Mouse (Mus musculus): ENCODE data around the gene Tssk1. TPM values are rescaled to one million over a fixed set of nuclear protein-coding genes. Genes with fewer than 3 reads are reported as not detected.

The Tssk1 gene
- polyA plus RNA-seq, 1 experiment from 2014 or later = 0.10 TPM

DNA sequence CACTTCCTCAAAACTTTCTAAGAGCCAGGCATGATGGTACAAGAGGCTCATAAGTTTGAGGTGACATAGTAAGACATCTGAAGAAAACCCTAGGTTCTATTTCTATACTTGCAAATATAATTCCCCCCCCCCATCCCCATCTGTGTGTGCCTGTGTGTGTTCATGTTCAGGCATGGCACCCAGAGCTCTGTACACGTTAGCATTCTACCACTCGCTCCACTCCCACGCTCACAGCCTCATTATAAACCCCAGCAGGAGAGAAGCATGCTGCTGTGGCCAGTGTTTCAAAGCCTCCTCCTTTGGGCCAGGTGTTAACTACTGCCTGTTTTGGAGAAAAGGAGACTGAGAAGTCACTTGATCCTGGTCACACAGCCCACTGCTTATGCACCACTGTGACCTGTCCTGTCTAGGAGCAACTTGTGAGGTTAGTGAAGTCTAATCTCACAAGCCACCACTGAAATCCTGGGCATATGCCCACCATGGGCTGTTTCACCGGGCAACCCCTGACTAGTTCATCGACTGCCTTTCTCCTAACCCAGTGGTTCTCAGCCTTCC lies 38.0 kb downstream of the Tssk1 start:
- no peaks in the 10 kb centered on the region for H3K36me3 ChIP-seq
- H3K9ac ChIP-seq = no peak overlapping the region
- no peaks in the 10 kb centered on the region for H3K9me3 ChIP-seq
- ATAC-seq (ENCODE audit: low FRiP score, low read depth) = no peak
- H3K4me2 ChIP-seq (replicated peaks) = no peak overlapping the region
- peaks cover 9% of the 10 kb centered on the region for H3K4me1 ChIP-seq
- H3K27ac ChIP-seq = no peak overlapping the region
- H3K27me3 ChIP-seq (replicated peaks) = peaks cover 2% of the 10 kb centered on the region; the same call in 1 of the 2 replicates
- 82% methylated on average over 5 of the region's 5 CpGs for WGBS
- H3K4me3 ChIP-seq = no peak overlapping the region

DNA sequence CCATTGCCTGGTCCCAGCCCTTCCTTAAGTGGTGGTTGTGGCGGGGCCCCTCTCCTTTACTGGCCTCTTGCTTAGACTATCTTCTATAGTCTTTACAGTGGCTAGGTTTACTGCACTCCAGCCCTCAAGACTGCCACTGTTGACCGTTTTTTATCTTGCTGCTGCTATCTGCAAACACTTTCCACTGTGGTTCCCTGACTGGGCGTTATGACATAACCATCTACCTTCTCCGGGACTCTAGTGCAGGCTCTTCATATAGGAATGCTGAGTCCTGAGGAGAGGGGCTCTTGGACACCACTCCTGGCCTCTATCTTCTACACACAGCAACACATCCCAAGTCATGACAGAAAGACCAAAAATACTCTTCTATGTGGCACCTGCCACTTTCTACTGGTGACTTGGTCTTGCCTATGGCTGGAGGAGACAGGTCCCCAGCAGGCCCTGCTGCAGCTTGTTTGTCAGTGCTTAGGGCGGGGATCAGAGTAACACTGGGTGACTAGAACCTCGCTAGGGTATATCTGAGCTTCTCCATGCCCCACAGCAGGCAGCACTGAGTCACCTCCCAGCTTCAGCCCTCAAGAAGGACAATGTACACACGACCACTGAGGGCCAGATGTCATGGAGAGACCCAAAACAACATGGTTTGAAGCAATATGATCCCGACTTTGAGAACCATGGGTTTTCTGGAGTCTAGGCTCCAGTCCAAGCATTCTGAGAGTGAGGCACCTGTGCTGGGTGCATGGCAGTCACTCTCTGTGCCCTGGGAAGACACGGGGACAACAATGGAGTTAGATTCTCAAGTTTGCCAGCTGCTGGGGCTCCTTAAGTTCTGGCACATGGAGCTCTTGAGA lies 39.8 kb downstream of the Tssk1 start:
- WGBS = 73% methylated on average over 9 of the region's 9 CpGs
- Histone ChIP-seq H3K27me3 (replicated peaks) (peaks cover 3% of the 10 kb centered on the region), H3K4me2 (replicated peaks) (no peak overlapping the region), H3K9ac (no peak overlapping the region), H3K9me3 (no peaks in the 10 kb centered on the region), H3K27ac (no peak overlapping the region), H3K4me3 (no peak overlapping the region), H3K36me3 (no peaks in the 10 kb centered on the region), H3K4me1 (0 out of 2 replicates have a peak, but pooled peaks cover 4% of the 10 kb centered on the region)
- ATAC-seq (ENCODE audit: low FRiP score, low read depth) = no peak

DNA sequence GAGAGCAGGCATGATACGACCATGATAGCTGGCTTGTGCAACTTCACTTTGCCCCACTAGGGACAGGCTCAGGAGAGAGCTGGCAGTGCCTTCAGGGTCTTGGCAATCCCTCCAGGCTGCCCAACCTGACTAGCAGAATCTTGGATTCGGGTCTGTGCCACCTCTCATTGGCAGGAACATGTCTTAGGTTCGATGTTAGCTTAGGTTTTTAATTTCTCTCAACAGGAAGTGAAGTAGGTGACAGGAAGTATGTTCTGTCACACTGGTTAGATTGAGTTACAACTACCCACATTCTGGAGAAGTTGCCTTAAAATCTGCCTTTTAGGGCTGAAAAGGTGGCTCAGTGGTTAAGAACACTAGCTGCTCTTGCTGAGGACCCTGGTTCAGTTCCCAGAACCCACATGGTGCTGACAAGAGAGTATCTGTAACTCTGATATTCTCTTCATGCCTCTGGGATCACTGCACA lies 40.5 kb downstream of the Tssk1 start:
- H3K36me3 ChIP-seq = no peaks in the 10 kb centered on the region

DNA sequence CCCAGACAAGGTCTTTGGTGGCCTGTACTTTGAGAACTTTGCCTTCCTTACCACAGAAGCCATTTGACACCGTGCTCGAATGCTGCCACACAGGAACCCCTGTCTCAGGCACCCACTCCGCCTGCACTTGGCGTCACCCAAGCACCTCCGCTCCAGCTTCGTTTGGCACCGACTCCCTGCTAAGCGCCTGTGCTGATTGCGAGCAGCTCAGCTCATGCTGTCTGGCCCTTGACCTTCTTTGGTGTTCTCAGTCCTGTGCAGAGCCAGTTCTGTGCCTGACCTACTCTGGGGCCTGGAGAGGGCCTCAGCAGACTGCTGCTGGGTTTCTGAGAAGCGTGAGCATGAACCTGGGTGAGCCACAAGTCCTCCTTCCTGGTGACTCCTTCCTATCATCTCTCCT lies 42.8 kb downstream of the Tssk1 start:
- no peak overlapping the region for H3K9ac ChIP-seq
- H3K27me3 ChIP-seq (replicated peaks) = peaks cover 3% of the 10 kb centered on the region
- 87% methylated on average over 10 of the region's 10 CpGs for WGBS
- H3K9me3 ChIP-seq = no peaks in the 10 kb centered on the region
- H3K36me3 ChIP-seq = no peaks in the 10 kb centered on the region
- no peaks in the 10 kb centered on the region for H3K4me1 ChIP-seq
- no peak overlapping the region for H3K4me2 ChIP-seq (replicated peaks)
- H3K27ac ChIP-seq = no peak overlapping the region
- no peak for ATAC-seq (ENCODE audit: low FRiP score, low read depth)
- no peak overlapping the region for H3K4me3 ChIP-seq

More for the DNA sequence above, 40.5 kb downstream of the Tssk1 start:
- no peak for ATAC-seq (ENCODE audit: low FRiP score, low read depth)
- Histone ChIP-seq H3K9me3 (no peaks in the 10 kb centered on the region), H3K27me3 (replicated peaks) (peaks cover 3% of the 10 kb centered on the region), H3K4me1 (no peaks in the 10 kb centered on the region), H3K4me2 (replicated peaks) (no peak overlapping the region), H3K27ac (no peak overlapping the region), H3K4me3 (no peak overlapping the region), H3K9ac (no peak overlapping the region)
- 69% methylated on average over 3 of the region's 3 CpGs for WGBS

DNA sequence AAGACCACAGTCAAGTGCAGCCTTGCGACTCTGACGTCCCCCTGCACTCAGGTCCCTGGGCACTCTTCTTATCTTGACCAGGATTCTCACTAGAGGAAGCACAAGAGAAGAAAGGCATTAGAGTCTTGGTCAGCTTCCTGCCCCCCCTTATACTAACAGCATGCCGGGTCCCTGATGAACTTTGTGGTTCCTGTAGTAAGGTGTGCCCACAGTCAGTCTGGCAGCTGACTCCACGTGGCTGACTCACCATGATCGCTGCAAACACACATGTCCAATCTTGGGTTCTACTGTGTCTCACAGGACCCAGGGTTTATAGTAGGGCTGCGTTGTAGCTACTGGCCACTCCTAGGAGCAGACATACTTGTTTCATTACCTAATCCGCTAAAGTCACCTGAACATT lies 44.2 kb downstream of the Tssk1 start:
- 88% methylated on average over 7 of the region's 7 CpGs for WGBS
- Histone ChIP-seq H3K27me3 (replicated peaks) (peaks cover 3% of the 10 kb centered on the region), H3K9ac (no peak overlapping the region), H3K9me3 (no peaks in the 10 kb centered on the region), H3K4me3 (no peak overlapping the region), H3K4me2 (replicated peaks) (no peak overlapping the region), H3K36me3 (no peaks in the 10 kb centered on the region), H3K4me1 (no peaks in the 10 kb centered on the region), H3K27ac (no peak overlapping the region)
- ATAC-seq (ENCODE audit: low FRiP score, low read depth) = no peak

DNA sequence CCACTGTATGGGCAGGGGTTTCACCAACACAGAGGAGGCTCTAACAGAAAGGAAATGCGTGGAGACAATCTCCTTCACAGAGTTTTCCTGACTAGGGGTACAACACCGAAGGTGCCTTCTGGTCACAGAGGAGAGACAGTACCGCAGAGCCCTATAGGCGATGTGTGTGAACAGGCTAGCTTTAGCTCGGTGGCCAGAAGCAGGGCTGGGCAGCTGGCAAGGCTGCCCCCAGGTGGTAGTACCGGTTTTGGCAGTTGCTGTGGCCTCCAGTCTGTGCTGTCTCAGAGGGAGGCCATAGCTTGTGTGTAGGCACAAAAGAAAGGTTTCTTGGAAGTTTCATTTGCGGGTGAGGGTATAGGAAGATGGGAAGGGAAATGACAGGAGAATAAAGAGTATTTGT lies 44.8 kb downstream of the Tssk1 start:
- WGBS = 15% methylated on average over 7 of the region's 7 CpGs
- ATAC-seq (ENCODE audit: low FRiP score, low read depth) = peak; percentile 78
- H3K27ac ChIP-seq = no peak overlapping the region
- no peaks in the 10 kb centered on the region for H3K36me3 ChIP-seq
- no peaks in the 10 kb centered on the region for H3K4me1 ChIP-seq
- no peak overlapping the region for H3K4me3 ChIP-seq
- no peaks in the 10 kb centered on the region for H3K9me3 ChIP-seq
- H3K27me3 ChIP-seq (replicated peaks) = peaks cover 3% of the 10 kb centered on the region
- no peak overlapping the region for H3K4me2 ChIP-seq (replicated peaks)
- H3K9ac ChIP-seq = no peak overlapping the region

DNA sequence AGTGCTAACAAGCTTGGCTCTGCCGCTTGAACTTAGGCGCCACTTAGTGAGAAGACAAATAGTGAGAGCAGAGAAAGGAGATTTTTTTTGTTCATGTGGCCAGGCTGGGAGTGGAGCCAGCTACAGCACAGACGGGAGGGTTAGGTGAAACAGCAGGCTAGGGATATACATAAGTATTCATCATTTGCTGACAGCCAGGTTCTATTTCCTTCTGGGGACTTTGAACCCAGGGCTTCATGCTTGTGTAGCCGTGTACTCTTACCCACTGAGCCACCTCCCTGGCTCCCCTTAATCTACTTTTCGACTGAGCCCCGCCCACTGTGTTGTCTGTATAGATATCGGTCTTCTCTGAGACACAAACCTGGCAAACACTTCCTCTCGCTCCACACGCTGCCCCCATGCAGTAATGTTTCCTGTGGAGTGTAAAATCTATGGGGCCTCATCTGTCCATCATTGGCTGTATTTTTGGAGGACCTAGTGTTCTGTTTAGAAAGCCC lies 45.3 kb downstream of the Tssk1 start:
- ATAC-seq (ENCODE audit: low FRiP score, low read depth) = no peak
- Histone ChIP-seq H3K4me1 (no peaks in the 10 kb centered on the region), H3K4me2 (replicated peaks) (no peak overlapping the region), H3K9ac (no peak overlapping the region), H3K27ac (no peak overlapping the region), H3K9me3 (no peaks in the 10 kb centered on the region), H3K36me3 (no peaks in the 10 kb centered on the region), H3K4me3 (no peak overlapping the region), H3K27me3 (replicated peaks) (peaks cover 3% of the 10 kb centered on the region)
- WGBS = 69% methylated on average over 9 of the region's 9 CpGs

DNA sequence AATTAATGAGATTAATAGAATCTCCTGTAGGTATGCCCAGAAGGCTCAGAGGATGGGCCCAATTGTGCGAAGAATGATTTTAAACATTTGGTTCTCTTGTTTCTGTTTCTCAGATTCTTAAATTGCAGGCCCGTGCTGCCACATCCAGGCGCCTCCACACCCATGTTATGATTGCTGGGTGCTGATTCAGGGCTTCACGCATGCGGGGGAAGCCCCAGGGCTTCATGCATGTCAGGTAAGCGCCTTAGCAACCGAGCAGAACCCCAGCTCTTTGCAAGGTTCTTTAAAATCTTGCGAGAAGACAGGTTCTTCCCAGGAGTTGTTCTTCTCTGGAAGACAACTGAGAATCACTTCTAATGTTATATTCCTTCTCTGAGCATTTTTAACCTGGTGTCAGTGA lies 49.4 kb downstream of the Tssk1 start:
- Histone ChIP-seq H3K9ac (no peak overlapping the region), H3K36me3 (no peaks in the 10 kb centered on the region), H3K4me2 (replicated peaks) (no peak overlapping the region), H3K4me1 (no peaks in the 10 kb centered on the region), H3K27me3 (replicated peaks) (no peaks in the 10 kb centered on the region), H3K9me3 (no peaks in the 10 kb centered on the region), H3K27ac (no peak overlapping the region), H3K4me3 (no peak overlapping the region)
- no peak for ATAC-seq (ENCODE audit: low FRiP score, low read depth)
- 76% methylated on average over 8 of the region's 8 CpGs for WGBS

DNA sequence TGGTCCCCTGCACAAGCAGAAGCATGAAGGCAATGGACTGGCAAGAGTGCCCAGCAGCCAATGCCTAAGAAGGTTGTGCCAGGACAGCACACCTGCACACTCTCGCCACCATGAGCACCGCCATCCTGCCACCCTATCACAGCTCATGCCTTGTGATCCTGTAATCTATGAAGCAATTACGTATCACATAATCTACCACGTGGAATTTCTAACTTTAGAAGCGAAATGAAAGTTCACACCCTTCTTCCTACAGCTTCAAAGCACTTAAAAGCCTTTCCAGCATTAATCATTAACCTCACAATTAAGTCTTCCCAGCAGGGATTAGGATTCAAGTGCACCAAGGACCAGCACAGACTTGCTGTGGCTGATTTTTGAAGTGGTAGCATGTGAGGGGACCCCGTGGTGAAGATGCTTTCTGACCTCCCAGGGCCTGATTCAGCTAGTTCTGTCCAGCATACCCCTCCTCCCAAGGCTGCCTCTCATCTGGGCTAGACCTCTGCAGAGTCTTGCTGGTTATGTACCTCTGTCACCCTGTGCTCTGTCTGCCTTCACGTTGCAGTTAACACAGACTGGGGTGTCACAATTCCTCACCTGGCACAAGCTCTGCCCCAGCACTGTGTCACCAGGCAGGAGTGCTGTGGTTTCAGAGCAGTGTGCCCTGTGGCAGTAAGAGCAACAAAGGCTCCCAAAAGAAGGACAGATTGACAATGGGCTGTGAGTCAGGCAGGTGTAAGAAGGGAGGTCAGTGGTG lies 51.2 kb downstream of the Tssk1 start:
- H3K4me3 ChIP-seq = no peak overlapping the region
- WGBS = 52% methylated on average over 7 of the region's 7 CpGs
- no peaks in the 10 kb centered on the region for H3K9me3 ChIP-seq
- no peak overlapping the region for H3K9ac ChIP-seq
- H3K27ac ChIP-seq = no peak overlapping the region
- H3K4me1 ChIP-seq = peaks cover 3% of the 10 kb centered on the region; the same call in 1 of the 2 replicates
- ATAC-seq (ENCODE audit: low FRiP score, low read depth) = no peak
- H3K36me3 ChIP-seq = no peaks in the 10 kb centered on the region
- no peak overlapping the region for H3K4me2 ChIP-seq (replicated peaks)
- no peaks in the 10 kb centered on the region for H3K27me3 ChIP-seq (replicated peaks)

Other genes with a start within 250 kb of the Tssk1 start
- 5.1 and 6.5 TPM in 2 replicates for gene Ccdc74a, start 247.8 kb upstream of the Tssk1 start, polyA plus RNA-seq (2016; fragmentation: Nextera tagmentation; extraction: Ambion mirVana)
- 46.7 and 50.3 TPM in 2 replicates for gene Med15, start 161.3 kb upstream of the Tssk1 start, polyA plus RNA-seq (2016; fragmentation: Nextera tagmentation; extraction: Ambion mirVana)
- gene Klhl22, start 134.6 kb upstream of the Tssk1 start, polyA plus RNA-seq (2016; fragmentation: Nextera tagmentation; extraction: Ambion mirVana) = 63.6 and 66.6 TPM in 2 replicates
- 13.5 and 13.9 TPM in 2 replicates for gene Scarf2, start 96.9 kb upstream of the Tssk1 start, polyA plus RNA-seq (2016; fragmentation: Nextera tagmentation; extraction: Ambion mirVana)
- 1.1 and 1.6 TPM in 2 replicates for gene B830017H08Rik, start 61.1 kb upstream of the Tssk1 start, polyA plus RNA-seq (2016; fragmentation: Nextera tagmentation; extraction: Ambion mirVana)
- gene Car15, start 55.9 kb upstream of the Tssk1 start, polyA plus RNA-seq (2016; fragmentation: Nextera tagmentation; extraction: Ambion mirVana) = 3.7 and 4.7 TPM in 2 replicates
- 0.43 and 0.63 TPM in 2 replicates for gene Gm20518, start 2.6 kb upstream of the Tssk1 start, polyA plus RNA-seq (2016; fragmentation: Nextera tagmentation; extraction: Ambion mirVana)
- gene Dgcr2, start 4.3 kb downstream of the Tssk1 start, polyA plus RNA-seq (2016; fragmentation: Nextera tagmentation; extraction: Ambion mirVana) = 96.7 and 101 TPM in 2 replicates
- not detected in 2 replicates for gene Tssk2, start 4.4 kb downstream of the Tssk1 start, polyA plus RNA-seq (2016; fragmentation: Nextera tagmentation; extraction: Ambion mirVana)
- 52.1 and 54.6 TPM in 2 replicates for gene Ess2, start 17.1 kb downstream of the Tssk1 start, polyA plus RNA-seq (2016; fragmentation: Nextera tagmentation; extraction: Ambion mirVana)
- gene Gsc2, start 20.8 kb downstream of the Tssk1 start, polyA plus RNA-seq (2016; fragmentation: Nextera tagmentation; extraction: Ambion mirVana) = not detected in 2 replicates
- 156 and 162 TPM in 2 replicates for gene Slc25a1, start 34.0 kb downstream of the Tssk1 start, polyA plus RNA-seq (2016; fragmentation: Nextera tagmentation; extraction: Ambion mirVana)
- gene Vpreb2, start 86.2 kb downstream of the Tssk1 start, polyA plus RNA-seq (2016; fragmentation: Nextera tagmentation; extraction: Ambion mirVana) = not detected in 2 replicates
- gene Dgcr6, start 158.6 kb downstream of the Tssk1 start, polyA plus RNA-seq (2016; fragmentation: Nextera tagmentation; extraction: Ambion mirVana) = 162 and 171 TPM in 2 replicates
- 6.3 and 7.1 TPM in 2 replicates for gene Prodh, start 196.0 kb downstream of the Tssk1 start, polyA plus RNA-seq (2016; fragmentation: Nextera tagmentation; extraction: Ambion mirVana)
- gene Rtn4r, start 233.4 kb downstream of the Tssk1 start, polyA plus RNA-seq (2016; fragmentation: Nextera tagmentation; extraction: Ambion mirVana) = 15.6 and 16.5 TPM in 2 replicates